Mouse (Mus musculus) urinary bladder, postnatal 10 days (tissue): ENCODE results near the gene Ntm.

Experiments
- DNase-seq: peaks from one replicate; pipeline ENCODE4 v3.0.0; 2022; ENCODE audit warnings: low spot score

The Ntm gene

DNA sequence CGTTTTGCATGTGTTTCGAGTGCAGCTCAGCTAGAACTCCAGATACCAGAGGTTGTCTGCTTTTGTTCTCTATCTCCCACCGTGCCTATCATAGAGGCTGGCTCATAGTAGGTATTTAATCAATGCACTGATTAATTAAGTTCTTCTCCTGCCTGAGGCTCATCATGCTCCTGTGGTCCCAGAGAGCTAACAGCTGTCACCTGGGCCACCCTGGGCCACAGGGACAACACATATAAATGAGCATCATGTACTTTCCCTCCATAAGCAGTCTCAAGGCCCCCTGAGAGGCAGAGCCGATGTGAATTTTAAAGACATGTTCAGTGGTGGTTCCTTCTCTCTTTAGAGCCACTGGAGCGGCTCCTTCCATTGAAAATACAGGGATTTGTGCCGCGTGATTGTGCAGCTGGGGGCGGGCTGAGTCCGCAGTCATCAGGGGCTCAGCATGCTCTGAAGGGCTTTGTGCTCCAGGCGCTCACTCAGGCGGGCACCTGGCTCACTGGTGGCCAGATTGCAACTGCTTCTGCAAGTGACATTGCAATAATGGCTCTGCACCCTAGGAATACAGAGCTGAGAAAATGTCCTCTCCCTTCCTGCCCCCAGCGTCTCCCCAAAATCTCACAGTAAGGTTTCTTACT lies 160.8 kb downstream of the Ntm start:
- no peak for DNase-seq

DNA sequence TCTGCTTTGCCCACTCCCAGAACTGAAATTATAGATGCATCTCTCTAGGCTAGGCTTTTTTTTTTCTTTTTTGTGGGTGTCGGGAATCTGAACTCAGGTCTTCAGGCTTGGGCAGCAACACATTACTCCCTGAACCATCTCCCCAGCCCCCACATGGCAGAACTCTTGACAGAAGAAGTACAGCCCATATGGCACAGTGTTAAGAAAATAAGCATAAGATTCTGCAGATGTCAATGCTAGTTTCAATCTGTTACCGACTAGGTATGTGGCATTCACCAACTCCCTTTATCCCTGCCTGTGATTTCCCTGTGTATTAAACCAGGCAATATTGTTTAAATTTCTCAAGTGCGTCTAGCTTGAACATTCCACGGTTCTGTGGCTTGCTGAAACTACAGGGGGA lies 166.7 kb downstream of the Ntm start:
- no peak for DNase-seq

DNA sequence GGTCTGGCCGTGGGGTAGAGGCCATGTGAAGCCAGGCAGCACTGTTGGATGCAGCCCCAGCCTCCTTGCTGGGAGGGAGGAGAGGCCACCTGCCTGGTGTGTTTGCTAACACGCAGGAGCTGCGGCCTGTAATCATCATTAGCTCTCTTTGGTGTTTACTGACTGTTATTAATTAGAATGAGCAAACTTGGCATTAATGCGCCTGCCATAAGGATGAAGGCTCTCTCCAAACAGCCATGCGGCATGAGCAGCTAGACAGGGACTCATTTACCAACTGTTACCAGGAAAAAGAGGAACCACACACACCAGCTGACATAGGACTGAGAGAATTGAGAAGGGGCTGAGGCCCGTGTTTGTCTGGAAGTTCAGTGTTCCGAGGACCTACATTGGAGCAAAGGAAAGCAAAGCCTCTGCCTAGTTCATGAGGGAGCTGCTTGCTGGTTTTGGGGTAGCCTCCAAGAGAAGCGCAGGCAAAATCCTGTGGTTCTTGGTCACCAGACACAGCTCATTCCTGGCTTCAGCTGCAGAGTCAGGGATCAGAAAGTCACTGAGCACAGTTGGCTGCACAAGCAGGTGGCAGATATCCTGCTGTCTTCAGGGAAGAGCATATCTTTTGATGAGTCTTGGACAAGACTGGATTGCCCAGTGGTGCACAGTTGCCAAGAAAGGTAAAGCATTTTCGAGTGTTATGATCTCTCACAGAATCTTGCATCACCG lies 171.6 kb downstream of the Ntm start:
- no peak for DNase-seq

DNA sequence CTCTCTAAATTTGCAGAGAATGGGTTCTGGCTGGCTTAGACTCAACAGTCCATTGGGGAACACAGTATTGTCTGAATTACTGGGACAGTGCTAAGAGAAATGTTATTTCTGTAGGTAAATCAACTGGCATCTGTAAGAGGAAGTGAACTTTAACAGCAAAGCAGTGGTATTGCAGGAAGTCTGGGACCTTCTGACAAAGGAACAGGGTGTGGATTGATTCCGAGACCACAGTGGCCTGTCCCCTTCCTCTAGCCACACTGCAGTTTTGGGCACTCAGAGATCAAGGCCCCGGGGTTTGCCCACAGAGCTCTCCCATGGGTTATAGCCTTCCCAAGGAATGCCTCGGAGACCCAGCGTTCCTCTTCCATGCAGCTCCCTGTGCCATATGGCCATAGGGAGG lies 172.9 kb downstream of the Ntm start:
- DNase-seq = no peak

DNA sequence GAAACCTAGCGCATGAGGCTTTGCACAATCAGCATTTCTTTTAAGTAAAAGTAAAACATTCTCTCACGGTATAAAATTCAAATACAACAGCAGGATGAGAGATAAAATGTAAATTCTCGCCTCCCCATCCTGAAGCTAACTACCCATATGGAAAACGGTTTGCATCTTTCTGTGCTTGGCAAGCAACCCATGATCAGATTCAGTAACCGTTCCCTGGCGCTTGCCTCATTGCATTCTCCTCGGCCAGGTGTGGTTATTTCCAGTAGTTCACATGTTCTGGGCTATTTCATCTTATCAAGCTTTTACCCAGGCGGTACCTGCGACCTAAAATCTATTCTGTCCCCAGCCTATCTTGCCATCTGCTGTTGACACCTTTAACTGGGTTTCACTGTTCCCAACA lies 174.1 kb downstream of the Ntm start:
- no peak for DNase-seq

DNA sequence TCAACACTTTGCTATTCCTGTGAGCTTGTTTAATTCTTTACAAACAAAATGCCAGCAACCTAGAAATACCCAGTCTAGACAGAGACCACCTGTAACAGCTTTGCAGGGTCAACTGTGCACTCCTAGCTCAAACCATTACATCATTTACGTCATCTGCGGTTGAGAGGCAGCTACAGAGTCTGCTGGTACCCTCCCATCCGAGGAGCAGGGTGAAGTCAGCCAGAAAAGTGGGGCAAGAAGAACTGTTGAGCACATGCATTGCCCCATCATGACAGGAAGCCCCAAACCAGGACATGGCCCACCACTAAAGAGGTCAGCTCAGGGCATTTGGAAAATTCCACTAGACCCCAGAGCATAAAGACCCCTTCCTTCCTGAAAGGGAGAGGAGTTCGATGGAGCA lies 175.5 kb downstream of the Ntm start:
- no peak for DNase-seq

DNA sequence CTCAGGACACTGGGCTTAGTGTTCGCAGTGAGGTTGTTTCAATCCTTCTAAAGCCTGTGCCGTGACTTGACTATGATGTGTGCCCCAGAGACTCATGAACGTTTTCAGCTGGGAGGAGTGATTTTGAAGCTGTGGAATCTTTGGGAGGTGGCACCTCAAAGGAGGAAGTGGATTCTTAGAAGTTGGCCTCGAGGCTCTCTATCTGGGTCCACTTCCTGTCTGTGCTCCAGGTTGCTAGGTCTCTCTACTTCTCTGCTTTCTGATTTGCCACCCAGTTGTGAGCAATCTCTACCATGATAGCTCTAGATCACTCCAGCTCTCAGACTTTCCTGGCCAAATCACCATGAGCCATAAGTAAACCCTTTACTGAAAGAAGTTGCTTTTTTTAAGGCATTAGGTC lies 180.2 kb downstream of the Ntm start:
- DNase-seq = no peak

DNA sequence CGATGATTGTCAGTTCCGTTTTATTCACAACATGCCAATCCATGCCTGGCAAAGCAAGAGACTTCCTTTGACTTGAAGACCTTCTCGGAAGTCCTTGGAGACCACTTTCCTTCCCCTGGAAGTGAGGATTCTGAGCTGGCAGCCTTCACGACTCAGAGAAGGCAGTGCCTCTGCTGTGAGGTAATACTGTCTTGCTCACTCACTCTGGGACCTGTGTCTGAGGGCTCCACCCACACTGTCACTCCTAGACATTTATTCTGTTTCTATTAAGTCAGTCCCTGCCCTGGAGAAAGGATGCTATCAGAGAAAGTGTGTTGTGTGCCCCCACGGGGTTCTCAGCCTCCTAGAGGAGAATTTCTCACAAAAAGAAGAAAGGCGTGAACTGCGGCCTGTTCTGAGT lies 183.2 kb downstream of the Ntm start:
- DNase-seq = no peak

DNA sequence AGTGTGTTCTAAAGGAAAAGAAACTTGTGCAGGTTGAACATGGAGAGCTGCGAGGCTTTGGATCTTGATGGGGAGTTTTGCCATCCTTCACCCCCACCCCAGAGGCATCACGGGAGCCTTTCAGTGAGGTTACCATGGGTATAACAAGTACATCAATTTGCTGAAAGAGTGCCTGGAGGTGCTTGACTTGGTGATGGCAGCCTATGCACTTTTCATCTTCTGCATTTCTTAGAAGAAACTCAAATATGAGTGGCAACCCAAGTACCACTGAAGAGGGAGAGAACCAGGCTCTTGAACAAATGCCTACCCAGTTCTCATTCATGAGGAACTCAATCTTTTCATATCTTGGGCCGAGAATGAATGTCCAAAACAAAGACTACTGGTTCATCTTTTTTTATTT lies 186.0 kb downstream of the Ntm start:
- DNase-seq = no peak

DNA sequence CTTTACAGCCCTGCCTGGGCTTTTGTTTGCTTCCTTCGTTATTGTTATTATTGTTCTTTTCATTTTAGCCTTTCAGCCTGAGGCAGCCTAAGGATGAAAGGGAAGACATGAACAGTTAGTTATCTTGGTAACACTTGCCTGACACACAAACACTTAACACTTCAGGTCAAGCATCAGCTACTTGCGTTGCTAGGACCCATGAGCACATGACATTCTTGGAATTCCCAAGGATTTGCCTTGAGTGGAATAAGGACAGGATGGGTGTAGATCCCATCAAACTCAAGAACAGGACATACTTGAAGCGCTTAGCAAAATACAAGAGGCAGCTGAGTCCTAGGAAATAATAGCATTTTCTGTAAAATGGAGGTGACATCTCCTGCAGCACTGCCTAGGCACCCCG lies 186.4 kb downstream of the Ntm start:
- DNase-seq = no peak

DNA sequence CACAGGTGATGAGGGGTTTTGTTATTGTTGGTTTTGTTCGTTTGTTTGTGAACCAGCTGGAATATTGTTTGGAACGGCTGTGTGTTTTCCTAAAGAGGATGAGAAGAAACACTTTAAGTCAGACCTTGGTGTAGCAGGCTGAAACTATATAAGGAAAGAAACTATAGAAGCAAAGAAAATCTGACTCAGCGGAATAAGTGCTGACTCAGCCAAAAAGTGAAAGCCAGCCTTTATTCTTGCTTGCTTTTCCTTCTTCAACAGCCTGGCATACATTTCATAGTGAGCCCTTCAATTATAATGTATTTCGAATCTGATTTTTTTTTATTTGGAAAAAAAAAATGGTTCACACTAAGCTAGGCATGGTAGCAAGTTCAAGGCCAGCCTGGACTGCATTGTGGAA lies 186.9 kb downstream of the Ntm start:
- no peak for DNase-seq

DNA sequence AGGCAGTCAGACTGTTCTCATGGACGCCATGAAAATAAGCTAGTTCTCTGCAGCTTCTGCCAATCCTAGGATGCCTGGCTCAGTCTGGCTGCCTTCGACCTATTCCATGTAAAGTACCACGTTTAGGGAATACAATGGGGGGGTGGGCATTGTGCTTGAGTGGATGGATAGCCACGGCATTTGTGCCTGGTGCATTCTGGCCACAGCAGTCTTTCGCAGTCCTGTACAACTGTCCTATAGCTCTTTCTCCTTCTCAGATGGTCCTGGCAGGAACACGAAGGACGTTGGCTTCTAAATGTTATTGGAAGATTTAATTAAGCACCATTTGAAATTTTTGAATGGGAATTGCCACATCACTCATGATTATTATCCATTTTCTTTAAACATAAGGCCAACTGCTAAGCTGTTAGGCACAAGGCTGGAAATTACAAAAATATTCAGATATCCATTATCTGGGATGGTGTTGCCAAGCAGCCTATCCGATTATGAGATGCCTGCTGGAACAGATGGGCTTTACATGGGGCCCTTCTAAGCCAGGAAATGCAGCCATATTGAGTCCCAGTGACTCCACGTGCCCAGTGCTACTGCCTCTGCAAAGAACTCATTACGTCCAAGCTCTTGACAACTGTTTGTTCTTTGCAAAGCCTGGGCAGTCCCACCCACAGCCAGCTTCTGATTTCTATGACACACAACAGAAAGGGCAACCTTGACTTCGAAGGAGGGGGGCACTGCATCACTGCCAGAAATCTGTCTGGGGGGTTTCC lies 190.1 kb downstream of the Ntm start:
- no peak for DNase-seq

DNA sequence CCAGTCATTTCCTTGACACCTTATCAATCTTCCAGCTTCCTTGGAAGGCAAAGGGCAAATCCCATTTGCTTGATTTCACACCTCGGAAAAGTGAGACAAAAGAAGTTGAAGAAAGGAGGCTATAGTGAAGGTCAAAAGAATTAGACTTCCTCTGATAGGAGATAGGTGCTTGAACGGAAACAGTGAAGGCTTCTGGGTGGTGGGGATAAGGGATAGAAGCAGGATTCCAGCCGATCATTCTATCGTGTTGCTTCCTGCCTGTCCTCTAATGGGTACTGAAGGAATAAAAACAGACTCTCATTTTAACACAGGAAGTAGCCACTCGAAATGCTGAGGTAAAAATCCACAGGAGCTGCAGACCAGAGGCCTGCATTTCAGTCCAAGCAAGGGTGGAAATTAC lies 191.1 kb downstream of the Ntm start:
- no peak for DNase-seq

DNA sequence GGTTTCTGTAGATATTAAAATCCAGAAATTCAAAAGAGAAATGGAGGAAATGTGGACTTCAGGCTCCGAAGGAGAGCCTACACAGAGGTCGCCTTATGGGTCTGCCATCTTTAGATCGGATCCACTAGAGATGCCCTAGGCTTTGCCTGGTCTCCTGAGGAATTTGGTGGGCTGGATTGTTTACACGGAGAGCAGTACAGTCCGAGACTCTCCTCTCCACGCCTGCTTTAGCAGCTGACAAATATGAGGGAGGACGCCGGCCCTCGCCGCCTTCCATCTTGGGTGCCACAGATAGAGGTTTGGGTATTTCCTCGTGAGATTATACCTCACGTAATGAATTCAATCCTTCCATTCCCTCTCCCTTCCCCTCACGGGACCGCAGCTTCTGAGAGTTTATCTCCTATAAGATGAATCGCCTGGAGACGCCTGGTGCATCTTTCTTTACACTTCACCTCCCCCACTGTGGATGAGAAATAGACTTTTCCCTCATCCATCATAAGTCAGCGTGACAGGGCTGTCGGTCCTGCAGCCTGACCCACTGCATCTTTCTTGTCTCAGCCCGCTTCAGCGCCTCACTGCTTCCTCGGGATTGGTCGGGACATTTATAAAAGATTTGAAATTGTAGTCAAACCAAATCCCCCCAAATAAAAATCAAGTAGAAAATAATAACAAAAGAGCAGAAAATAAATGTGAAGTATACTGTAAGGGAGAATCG lies 191.7 kb downstream of the Ntm start:
- DNase-seq = no peak

DNA sequence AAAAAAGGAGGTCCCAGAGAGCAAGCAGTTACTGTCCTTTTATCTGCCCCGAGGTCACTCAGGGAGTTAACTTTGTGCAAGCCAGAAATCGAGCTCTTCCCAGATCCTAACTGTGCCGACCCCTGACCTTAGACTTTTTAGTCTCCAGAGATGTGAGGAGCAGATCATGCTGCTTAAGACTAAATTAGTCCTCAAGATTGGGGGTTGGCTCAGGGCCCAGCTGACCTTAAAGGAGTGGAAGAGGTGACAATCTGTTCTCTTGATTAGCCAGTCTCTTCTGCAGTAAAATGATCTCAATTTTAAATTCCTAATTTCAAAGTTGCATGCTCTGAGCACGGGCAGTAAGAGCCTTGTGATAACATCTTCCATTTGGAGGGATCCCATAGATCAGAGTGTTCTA lies 193.6 kb downstream of the Ntm start:
- no peak for DNase-seq

DNA sequence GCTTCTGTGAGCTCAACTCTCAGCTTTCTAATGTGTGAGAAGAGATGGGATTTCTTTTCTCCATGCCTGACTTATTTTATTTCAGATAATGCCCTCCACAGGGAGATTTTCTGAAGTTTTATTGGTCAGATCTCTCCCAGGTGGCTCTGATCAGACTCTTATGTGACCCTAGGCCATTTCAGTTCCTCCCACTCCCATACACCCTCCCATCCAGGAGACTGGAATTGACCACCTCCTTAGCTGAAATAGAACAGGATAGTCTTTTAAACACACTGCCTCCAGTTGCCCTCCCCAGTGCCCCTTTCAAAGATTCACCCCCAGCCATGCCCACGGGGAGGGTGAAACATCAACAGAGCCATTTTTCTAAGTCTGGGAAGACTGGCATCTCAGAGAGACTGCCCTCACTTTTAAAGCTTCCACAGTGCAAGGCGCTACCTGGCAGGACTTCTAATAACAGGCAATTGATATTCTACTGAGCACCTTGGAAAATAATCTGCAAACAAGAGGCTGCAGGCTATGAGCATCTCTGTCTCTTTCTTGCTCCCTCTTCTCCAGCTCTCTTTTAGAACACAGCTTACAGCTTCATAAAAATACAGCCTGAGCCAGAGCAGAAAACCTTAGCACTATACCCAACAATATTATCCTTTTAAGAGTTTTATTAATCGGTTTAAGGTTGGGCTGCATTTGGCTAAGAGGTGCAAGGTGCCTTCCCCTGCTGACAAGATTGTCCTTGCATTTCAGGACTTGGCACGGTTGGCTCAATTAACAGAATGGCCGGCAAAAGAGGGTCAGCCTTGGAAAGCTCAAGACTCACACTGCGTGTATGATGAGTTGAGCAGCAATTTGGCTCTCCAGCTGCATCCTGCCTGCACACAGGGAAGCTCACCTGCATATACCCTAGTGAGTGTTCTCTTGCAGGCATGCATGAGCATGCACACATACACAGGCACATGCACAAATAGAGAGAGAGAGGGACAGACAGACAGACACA lies 196.7 kb downstream of the Ntm start:
- no peak for DNase-seq

DNA sequence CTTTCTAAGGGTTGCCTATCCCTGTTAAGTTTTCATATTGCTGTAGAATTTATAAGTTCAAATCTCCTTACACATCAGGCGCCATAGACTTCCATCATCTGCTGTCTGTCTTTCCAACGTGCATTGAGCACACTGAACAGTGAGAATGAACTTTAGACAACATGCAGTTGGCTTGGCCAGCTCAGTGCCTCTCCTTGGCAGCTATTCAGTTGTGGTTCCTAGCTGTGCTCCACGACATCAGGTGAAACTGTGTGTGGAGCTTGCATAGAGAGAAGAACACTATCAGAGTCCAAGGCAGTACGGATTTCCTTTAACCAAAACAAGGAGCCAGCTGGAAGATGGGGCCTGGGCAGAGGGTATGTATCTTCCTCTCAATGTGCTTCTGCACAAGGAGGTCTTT lies 199.6 kb downstream of the Ntm start:
- DNase-seq = no peak

DNA sequence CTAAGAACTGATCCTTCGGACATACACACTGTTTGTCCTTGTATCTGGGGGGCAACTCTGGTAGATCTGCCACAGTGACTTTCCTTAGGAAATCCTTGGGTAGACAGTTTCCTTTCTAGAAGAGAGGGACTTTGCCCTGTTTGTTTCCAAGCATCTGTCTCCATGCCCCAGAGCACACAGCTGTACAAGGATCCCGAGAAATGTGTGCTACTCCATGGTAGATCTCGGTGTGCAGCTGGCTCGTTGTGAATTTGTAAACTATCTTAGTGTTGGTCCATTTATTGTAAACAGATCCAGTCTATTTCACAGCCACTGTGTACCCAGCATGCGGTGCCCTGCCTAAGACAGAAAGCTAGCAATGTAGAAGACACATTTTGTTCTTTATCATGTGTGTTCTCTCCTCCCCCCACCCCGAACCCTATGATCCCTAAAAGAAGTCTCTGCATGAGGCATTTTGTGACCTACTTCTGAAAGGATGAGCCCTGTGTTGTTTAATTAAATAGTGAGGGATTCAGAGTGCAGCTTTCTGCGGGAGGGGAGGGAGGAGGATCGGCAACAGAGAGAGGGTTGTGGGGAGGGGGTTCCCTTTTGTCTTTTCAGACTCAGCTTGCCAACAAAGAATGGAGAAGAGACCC lies 200.9 kb downstream of the Ntm start:
- no peak for DNase-seq

DNA sequence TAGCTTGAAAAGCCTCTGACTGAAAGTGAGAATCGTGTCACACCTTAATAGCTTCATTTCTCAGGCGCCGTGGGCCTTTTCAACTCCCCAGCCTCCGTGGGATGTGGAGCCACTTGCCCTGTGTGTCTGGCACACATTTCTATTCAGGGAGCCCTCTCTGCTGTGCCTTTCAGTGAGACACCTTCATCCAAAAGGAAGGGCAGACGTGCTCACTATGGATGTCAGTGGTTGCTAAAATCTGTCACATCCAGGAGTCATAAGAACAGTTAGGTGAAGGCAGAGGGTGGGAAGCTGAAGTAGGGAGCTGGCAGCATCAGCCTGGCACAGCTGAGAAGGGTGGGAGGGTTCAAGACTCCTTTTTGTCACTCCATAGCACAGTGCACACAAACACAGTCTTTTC lies 201.4 kb downstream of the Ntm start:
- DNase-seq = no peak

DNA sequence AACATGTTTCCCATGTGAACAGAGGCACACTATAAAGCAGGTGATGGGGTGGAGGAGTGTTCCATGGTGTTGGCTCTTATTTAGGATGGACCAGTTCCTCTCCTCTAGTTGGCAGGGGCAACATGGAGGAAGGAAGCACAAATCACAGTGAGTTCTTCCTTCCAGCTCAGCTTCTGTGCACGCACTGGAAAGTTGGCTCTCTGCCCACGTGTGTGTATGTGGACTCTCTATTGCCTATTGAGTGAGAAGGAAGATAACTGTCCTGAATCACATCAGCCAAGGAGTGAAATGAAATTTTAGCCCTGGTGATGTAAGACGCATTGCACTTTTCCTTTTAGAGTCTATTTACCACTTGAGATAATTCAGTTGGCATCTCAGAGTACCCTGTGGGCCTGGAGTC lies 203.0 kb downstream of the Ntm start:
- no peak for DNase-seq

DNA sequence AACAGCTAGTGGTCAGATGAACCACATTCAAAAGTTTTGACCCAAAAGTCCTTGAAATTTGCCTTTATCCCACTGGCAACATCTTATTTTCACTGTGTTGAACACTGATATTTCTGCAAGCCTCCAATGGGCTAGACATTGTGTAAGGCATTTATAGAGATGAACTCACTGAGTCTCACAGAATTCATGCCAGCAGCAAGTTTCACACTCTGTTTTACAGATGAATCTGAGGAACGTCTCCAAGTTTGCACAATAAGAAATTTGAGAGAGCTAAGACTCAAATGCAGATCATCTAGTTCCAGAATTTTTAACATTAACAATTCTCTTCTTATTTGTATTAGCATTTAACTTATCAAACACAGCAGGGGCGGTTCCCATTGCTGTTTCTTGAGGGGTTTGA lies 203.9 kb downstream of the Ntm start:
- DNase-seq = no peak
